Mouse (Mus musculus) testis, postnatal 14 days (tissue): ENCODE measurements around the gene Ush1g.
A peak's percentile ranks its signal among the peaks of the same experiment; 100 is the strongest.

Experiments
- DNase-seq: peaks from one replicate; pipeline ENCODE4 v3.0.0; 2021; ENCODE audit warnings: low spot score

Gene Ush1g

DNA sequence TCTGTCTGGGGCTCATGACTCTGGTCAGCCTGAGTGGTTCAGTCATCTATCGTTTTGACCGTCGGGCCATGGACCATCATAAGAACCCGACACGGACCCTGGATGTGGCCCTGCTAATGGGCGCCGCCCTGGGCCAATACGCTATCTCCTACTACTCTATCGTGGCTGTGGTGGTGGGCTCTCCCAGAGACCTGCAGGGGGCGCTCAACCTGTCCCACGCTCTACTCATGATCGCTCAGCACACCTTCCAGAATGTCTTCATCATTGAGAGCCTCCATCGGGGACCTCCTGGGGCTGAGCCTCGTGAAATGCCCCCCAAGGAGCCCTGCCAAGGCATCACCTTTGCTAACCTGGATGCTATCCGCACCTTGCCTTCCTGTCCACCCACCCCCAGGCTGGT lies 7.5 kb upstream of the Ush1g start:
- peak; percentile 44 for DNase-seq

DNA sequence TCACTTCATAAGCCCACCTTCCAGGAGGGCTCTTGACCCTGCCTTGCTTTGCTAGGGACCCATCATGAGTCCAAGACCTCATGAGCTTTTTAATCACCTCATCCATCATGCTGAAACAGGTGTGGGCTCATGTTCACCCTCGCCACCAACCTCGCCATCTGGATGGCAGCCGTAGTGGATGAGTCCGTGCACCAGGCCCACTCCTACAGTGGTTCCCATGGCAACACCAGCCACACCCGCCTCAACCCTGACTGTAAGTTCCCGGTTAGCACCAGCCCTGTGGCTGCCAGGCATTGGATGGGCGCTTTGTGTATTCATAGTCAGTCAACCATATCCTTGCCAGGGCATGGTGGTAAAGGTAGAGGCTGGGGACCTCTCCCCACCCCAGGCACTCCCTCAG lies 4.9 kb upstream of the Ush1g start:
- DNase-seq, result no peak

DNA sequence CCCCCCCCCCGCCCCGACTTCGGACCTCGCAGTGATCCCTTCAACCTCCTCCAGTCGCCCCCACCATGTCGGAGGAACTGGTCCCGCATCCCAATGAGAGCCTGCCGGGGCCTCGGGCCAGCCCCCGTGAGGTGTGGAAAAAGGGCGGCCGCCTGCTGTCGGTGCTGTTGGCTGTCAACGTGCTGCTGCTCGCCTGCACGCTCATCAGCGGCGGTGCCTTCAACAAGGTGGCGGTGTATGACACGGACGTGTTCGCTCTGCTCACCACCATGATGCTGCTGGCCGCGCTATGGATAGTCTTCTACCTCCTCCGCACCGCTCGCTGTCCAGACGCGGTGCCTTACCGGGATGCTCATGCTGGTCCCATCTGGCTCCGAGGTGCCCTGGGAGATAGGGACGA lies 1.5 kb upstream of the Ush1g start:
- DNase-seq, result no peak

DNA sequence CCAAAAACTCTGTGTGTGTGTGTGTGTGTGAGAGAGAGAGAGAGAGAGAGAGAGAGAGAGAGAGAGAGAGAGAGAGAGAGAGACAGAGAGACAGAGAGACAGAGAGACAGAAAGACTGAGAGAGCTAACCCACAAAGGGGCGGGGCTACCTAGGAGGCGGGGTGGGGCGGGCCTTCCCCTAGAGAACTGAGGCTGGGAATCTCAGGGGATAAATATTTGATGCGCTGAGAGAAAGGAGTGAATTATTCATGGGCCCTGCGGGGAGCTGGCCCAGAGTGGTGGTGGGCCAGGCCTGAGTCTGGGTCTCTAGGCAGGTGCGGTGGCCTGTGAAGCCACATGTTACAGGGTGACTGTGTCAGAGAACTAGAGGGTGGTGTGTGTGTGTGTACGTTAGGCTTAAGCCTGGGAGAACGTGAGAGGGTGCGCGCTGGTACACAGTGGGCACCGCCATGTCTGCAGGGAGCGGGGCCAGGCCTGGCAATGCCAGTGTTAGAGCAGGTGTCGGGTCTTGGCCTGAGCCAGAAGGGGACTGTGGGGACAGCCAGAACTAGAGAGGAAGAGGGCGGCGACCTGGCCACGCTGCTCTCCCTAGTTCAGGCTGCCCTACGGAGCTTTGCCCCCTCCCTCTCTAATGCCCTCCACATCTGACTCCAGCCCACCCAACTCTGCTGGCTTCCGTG lies 2.0 kb downstream of the Ush1g start:
- DNase-seq, result no peak

DNA sequence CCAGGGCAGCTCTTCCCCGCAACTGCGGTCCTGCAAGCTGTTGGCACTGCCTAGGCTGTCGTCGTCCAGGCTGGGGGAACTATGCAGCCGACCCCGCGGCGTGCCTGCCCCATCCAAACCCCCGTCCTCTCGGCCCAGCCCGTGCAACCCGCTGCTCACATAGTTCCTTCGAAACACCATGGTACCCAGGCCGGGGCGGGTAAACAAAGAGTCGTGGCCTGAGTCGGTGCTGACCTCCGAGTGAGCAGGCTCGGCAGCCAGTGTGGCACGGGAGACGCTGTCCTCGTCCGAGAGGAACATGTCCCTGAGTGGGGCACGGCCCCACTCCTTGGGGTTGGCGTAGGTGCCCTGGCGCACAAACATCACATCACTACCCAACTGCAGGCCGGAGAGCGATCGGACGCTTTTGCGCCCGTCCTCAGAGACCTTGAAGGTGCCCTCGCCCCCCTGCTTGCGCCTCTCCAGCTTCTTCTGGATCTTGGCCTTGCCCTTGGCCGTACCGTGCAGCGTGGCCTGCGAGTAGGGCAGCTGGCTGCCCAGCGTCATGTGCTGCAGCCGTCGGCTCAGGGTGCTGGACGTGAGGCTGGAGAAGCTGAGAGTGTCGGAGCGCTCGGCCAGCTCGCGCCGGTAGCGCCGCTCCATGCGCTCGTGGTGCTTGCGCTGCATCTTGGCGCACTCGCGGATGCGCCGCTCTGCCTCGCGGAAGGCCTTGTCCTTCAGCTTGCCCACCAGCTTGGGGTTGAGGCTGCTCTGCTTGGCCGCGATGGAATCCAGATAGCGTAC lies 3.4 kb downstream of the Ush1g start:
- DNase-seq, result no peak

DNA sequence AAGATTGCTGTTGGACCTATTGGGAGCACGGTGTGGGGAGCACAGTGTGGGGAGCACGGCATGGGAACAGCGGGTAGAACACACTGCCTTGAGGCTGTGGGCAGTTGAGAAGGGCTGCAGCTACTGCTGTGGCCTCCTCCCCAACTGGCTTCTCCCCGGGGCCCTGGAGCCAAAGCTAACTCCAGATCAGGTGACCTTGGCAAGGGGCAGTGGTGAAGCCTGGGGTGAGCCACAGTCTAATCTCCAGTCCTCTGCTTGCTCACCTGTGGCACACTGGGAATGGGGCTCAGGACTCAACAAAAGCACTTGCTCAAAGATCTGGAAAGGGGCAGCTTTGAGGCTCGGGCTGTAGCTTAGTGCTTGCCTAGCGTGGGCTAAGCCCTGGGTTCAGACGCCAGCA lies 4.6 kb downstream of the Ush1g start:
- DNase-seq, result no peak

DNA sequence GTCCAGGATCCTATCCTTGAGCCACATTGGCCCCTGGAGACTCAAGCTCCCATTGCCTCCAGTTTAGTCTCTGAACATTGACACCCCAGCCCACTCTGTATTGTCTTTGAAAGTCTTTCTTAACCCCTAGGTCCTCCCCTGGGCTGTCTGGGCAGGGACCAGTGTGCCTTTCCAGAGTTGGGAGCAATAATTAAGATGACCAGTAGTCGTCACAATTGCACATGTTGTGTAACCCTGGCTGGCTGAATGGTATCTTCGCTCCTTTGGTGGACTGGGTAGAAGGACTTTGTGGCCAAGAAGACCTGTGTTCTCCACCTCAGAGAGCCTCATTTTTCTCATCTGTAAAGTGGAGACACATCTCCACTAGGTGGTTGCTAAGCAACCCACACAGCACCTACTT lies 7.6 kb downstream of the Ush1g start:
- no peak for DNase-seq

DNA sequence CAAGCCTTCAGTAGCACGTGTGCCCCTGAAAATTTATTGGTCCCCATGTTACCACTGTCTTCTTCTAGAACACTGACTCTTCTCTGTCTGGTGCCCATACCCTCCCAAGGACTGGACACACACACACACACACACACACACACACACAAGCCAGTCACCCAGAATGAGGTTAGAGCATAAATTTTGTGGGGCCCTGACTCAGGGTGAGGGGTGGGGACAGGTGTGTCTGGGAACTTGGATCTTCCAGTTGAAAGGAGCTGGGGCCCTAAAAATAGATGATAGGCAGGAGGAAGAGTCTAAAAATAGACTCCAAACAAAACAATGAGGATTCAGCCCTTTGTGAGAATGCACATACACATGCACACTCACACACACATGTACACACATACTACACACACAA lies 13.1 kb downstream of the Ush1g start:
- DNase-seq, result no peak

DNA sequence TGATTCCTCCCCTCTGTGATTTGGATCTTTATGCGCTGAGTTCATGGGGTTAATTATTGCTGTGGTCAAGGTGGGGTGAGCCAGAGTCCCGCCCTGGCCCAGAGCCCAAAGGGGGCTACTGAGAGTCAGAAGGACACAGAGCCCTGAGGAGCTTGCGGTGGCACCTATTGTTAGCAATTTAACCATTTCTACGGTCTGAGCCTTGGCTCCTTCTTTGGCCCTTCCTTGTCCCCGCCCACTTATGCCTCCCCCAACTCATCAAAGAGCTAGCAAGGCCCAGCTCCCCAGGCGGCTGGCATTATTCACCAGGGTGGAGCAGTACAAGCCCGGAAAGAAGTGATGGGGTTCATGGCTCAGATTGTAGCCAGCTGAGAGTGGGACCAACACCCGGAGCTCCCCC lies 15.0 kb downstream of the Ush1g start, which contains the start of gene Otop2:
Gene Otop2 (plus strand): TSS at position 301 of the 400 bp plus-strand sequence.
- DNase-seq, result no peak

DNA sequence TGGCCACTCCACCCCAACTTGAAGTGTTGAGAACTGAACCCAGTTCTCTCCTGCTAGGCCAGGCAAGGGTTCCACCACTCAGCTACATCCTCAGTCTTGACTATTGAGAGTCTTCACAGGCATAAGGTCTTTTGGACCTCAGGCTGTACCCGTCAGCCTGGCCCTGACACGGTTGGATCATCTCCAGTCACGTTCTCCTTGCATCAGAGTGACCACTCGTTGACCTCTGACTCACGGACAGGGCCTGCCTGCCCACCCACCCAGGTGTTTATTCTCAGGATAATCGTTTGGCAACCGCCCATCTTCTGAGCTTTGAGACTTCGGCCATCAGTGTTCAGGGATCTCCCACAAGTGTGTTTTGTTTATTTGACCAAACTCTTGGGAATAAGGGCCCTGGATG lies 18.7 kb downstream of the Ush1g start:
- DNase-seq, result no peak

DNA sequence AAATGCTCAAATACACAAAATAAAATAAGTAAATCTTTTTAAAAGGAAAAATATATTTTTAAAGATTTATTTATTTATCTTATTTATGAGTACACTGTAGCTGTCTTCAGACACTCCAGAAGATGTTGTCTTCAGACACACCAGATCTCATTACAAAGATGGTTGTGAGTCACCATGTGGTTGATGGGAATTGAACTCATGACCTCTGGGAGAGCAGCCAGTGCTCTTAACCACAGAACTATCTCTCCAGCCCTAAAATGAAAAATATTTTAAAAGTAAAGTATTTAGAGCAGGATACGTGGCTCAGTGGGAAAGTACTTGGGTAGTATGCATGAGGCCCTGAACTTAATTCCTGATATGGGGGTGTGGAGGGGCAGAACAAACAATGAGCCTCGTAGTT lies 20.5 kb downstream of the Ush1g start:
- no peak for DNase-seq

DNA sequence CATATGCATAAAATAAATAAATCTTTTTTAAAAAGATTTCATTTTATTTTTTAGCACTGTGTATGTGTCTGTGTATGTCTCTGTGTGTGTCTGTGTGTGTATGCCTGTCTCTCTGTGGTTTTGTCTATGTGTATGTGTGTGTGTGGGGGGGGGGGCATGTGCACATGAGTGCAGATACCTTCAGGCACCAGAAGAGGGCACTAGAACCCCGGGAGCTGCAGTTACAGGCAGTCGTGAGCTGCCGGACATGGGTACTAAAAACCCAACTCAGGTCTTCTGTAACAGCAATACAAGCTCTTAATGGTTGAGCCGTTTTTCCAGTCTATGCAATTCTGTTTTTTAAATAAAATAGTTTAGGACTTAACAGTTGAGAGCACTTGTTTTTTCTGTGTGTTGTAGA lies 21.1 kb downstream of the Ush1g start:
- DNase-seq, result no peak

DNA sequence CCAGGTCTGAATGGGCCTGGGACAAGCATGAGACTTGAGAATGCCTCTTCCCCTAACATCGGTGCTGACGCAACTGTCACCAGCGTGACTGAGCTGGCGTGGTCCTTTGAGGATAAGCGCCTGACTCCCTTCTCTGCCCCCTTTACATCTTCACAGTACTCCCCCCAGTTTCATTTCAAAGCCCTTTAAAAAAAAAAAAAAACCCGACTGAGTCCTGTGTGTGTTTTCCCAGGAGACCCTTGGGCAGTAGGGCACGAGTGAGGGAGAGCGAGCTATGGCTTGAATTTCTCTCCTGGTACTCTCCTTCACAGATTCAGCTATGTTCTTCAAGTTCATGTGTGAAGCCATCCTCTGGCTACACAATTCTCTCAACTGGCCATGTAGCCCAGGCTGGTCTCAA lies 23.7 kb downstream of the Ush1g start:
- DNase-seq, result no peak

DNA sequence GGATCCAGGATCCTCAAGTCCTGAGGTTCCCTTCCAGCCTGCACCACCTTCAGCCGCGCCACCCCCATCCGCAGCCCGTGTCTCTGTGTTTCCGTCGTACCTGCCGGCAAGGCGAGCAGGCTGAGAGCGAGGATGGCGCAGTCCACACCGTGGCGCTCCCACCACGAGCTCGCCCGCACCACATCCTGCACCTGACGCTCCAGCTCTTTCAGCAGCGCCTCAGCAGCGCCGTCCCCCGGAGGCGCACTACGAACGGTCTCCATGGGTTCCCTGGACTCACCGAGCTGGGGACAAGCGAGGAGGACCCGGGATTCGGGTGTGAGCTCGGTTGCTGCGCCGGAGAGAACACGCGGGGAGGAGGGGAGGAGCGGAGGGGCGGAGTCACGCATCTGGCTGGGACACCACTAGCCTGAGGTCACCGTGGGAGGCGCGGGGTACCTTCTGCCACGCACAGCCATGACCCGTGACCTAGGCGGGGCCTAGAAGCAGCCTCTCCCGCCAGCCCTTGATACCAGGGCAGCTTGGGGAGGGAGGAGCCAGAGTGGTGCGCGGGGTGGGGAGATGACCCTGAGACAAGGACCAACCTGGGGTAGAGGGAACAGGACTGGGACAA lies 24.5 kb downstream of the Ush1g start, which contains the start of gene Fads6:
Gene Fads6 (minus strand): TSS at position 450 of the 613 bp plus-strand sequence.
- peak; percentile 69 for DNase-seq

DNA sequence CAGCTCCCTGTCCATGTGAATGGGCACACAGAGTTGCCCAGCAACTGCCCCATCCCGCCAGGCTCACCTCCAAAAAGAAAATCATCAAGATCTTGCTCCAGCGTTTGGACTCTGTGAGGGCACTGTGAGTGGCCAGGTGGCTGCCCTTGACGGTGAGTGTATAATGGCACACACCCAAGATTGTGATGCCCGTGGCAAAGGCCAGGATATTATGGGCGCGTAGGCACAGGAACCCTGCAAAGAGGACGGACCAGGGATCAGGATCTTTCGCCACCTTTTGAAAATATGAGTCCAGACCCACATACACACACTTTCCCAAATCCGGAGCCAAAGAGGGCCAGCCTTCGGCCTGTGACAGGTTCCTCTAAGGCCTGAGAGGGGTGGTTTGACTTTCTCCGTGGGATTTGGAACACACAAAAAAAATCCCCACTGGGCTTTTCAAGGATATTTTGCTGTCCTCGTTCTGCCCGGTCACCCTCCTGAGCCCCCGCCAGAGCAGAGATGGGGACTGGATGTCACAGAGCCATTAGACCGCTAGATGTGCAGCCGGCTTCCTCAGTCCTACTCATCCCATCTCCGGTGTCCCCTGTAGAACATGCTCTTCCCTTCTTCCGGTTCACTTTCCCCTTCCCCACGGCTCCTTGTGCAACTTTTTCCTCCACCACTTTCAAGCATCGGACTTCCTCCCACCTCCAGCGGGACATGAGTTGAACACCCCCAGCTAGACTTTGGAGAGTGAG lies 25.2 kb downstream of the Ush1g start:
- no peak for DNase-seq

DNA sequence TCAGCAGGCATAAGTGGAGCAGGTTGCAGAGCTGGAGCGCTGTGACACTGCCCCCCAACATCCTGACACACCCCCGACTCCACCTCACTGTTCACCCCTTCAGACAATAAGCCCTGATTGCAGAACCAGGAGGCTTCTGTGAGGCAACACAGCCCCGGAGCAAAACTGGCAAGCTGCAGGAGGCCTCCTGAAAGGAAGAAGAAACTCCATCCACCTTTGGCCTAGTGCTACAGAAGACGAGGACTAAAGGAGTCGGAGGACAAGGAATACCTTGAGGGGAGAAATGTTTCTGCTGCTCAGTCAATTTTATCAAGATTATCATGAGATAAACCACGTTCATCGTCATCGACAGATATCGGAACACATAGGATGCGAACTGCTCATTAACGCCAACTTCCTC lies 25.9 kb downstream of the Ush1g start:
- no peak for DNase-seq

DNA sequence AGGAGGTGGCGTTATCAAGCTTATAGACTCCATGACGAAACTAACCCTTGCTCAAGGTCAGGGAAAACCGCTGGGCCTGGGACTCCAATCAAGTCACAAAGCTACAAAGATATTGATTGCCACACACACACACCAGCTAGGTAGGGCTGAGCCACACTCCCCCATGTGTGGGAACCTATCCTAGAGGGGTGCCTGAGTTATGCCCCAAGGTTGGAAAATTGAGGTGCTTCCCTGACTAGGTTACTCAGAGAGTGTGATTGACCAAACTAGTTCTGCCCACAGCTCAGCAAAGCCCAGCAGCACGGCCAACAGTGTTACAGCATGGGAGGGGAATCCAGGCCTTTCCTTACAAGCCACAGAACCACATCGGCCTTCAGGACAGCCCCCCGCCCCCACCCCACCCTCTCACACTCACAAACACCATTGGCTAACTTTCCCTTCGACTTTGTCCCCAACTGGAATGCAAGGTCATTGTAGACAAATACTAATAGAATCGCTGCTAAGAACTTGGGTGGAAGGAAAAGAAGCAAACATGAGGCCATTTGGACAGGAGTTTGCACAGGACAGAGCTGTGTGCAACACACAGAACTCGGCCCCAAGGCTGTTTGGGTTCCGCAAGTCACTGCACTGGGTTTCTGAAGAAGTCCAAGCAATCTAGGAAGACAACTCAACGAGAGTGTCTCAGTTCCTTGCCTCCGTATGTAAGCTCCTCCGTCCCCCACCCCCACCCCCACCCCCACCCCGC lies 29.0 kb downstream of the Ush1g start:
- no peak for DNase-seq

DNA sequence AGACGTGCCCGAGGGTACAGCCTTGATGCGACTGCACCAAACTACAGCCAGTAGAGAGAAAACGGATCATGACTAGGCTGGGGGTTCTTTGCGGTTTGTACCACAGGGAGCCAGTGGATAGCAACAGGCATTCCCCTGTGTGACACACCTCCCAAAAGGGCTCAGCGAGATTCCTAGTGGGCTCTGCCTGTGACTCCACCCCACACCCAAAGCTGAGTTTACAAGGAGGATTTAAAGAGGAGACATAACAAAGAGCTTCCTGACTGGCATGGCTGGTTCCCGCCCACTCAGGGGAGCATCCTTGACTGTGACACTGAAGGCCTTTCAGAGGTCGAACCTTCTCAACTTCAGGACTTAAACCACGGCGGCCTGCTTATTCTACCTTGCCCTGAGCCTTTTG lies 30.3 kb downstream of the Ush1g start:
- no peak for DNase-seq

DNA sequence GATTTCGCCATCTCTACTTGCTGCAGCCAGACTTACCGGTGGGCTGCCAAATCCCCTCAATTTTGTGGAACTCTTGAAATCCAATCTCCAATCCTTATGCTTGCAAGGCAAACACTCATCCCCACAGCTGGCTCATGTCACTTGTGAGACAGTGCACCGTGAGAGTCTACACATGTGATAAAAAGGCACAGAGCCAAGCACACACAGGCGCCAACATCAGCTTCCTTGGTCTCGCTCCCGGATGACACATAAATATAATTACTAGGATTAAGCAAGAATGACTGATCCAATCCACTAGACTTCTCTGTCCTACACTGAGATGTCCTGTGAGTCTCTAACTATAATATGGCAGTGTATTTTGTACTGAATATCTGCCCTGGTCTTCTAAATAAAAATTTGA lies 30.9 kb downstream of the Ush1g start:
- peak; percentile 56 for DNase-seq

DNA sequence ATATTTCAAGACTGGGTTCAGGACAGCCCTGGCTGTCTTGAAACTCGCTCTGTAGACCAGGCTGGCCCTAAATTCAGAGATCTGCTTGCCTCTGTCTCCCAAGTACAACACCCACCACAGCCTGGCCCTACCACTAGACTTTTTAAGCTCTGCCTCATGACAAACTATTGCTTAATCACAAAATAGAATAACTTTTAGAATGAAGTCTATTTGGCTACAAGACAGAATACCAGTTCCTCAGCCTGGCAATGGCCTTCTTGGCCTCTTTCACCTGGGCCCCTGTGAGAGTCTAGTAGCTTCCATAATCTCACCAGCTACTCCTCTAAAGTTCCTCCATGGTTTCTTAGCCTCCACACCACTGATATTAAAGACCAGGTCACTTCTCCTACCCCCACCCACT lies 31.5 kb downstream of the Ush1g start:
- no peak for DNase-seq

DNA sequence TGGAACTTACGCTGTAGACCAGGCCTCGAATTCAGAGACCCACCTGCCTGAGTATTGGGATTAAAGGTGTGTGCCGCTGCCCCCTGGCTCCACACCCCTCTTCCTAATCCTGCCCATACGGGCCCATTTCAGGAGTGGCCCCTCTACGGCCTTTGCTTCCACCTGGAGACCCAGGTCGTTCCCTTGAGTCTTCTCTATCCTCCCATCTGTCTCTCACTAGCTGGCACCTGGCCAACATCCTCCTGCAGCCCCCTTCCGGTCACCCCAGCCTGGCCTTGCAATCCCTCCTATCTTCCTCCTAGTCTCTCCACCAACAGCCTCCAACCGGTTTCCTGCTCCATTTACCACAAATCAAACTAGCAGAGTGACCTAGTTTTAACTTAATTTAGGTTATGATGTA lies 32.0 kb downstream of the Ush1g start:
- no peak for DNase-seq

DNA sequence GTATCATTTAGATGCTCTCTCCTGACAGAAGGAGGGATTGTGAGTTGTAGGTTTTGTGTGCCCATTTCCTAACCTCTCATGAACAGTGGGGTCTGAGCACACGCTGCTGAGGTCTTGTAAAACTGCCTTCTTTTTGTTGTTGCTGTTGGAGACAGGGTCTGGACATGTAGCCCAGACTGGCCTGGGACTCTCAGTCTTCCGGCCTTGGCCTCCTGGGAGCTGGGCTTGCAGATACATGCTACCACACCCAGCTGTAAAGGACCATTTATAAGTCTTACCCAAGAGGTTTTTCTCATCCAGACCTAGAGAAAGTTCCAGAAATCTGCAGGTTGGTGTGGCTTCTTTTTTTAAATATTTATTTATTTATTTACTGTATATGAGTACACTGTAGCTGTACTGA lies 33.5 kb downstream of the Ush1g start:
- no peak for DNase-seq
